Mouse (Mus musculus) layer of hippocampus, adult 9-10 months (tissue): ENCODE results near the gene Cgref1.

Experiments
- DNase-seq: peaks from one replicate; pipeline ENCODE4 v3.0.0; 2022; ENCODE audit warnings: low spot score

Gene Cgref1

DNA sequence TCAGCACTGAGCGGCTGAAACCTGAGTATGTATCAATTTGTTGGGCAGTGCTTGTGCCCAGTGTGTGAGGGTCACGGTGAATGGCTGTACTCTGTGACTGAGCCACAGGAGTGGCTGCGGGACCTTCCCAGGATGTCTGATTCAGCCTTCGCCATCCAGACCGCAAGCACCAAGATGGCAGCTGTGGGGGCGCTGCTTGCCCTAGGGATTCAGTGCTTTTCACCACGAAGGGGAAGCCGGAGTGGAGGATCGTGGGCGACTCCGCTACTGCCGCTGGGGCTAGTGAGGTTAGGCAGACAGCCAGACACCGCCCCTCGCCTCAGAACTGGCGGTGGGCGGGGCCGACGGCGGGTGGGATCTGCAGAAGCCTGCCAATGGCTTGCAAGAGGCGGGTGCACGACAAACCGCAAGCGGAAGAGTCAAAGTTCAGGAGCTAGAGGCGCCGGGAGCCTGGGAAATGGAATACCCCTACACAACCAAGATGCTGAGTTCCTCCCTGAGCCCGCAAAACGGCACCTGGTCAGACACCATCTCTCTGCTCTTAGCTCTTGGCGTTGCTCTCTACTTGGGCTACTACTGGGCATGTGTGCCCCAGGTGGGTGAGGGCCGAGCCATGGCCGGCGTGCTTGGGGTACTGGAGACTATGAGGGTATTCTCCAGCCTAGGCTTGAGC is 4.4 kb upstream of the Cgref1 start:
- DNase-seq = peak; percentile 69

DNA sequence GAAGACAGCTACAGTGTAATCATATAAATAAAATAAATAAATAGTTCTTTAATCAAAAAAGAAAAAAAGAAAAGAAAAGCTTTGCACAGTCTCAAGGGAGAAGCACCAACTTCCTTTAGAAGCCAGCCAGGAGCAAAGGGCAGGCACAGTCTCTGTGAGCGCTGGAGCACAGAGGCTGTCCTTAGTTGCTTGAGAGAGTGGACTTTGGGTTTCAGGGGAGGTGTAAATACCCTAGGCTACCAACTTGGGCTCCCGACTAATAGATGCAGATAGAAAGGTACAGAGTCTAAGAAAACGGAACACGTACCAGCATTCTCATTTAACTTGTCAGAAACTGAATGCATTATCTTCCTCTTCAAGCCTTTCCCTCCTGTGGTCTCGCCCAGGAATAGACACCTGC is 3.2 kb upstream of the Cgref1 start:
- no peak for DNase-seq

GRCm38 (mm10) chr5:30944344-30944743 is 1.0 kb downstream of the Cgref1 start:
- no peak for DNase-seq

GRCm38 (mm10) chr5:30943004-30943403 is 2.4 kb downstream of the Cgref1 start:
- DNase-seq = no peak

GRCm38 (mm10) chr5:30934725-30935461 is 10.5 kb downstream of the Cgref1 start:
- no peak for DNase-seq

- no peak for DNase-seq
These were observed 11.7 kb downstream of the Cgref1 start for GRCm38 (mm10) chr5:30933705-30934104.

GRCm38 (mm10) chr5:30931378-30931777 is 14.0 kb downstream of the Cgref1 start:
- DNase-seq = no peak

DNA sequence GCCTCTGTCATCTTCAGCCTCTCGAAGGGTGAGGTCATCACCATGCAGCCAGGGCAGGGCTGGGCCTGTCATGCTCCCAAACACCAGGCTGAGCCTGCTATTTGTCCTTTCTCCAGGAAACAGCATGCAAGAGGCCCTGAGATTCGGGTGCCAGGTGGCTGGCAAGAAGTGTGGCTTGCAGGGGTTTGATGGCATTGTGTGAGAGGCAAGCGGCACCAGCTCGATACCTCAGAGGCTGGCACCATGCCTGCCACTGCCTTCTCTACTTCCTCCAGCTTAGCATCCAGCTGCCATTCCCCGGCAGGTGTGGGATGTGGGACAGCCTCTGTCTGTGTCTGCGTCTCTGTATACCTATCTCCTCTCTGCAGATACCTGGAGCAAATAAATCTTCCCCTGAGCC is 14.5 kb downstream of the Cgref1 start:
- no peak for DNase-seq

DNA sequence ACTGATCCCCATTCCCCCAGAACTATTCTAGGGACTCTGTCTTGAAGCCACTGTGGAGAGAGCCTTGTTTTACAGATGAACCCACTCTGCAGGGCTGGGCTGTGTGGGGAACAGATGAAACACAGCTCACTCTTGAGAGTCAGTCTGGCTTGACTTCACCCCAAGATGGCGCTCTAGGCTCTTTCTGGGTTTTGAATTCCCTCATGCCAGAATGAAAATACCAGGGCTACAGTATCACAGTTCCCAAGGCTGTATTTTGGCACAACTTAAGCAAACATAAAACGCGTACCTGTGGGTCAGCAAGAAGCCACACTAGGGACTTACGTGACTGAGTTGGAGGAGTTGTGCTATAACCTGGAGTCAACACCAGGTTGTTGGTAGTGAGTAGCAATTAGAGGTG is 15.3 kb downstream of the Cgref1 start:
- peak; percentile 79 for DNase-seq

- no peak for DNase-seq
These were observed 17.4 kb downstream of the Cgref1 start for GRCm38 (mm10) chr5:30927945-30928529.

DNA sequence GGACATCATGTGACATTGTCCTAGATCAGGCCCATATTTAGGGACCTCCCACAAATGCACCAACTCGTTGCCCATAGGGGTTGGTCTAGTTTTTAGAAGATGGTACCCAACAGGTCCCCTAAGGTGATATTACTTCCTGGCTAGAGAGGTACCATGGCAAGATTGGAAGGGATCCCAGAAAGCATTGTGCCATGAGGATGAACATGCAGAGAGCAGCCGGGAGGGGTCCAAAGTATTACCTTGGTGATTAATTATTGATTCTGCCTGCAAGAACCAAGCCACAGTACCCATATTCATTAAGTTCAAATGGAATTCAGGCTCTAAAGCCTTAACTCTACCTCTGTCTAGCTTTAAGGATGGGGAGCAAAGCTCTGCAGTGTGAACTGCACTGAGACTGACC is 19.3 kb downstream of the Cgref1 start:
- no peak for DNase-seq

DNA sequence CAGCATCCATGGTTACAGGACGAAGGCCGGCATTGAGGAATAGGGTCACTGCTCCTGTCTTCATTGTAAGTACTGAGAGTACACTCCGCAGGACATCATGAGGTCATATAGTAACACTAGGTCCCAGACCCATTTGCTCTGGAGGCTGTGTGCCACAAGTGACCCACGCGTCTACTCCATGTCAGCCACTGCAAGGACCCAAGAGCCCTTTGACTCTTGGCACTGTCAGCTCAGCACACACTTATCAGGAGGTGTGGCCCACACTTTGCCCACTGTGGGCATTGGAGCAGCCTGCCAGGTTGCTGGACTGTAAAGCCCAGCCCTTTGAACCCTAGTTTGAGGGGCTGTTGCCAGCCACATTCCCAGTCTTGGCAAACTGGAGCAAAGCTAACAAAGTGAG is 20.2 kb downstream of the Cgref1 start:
- no peak for DNase-seq

DNA sequence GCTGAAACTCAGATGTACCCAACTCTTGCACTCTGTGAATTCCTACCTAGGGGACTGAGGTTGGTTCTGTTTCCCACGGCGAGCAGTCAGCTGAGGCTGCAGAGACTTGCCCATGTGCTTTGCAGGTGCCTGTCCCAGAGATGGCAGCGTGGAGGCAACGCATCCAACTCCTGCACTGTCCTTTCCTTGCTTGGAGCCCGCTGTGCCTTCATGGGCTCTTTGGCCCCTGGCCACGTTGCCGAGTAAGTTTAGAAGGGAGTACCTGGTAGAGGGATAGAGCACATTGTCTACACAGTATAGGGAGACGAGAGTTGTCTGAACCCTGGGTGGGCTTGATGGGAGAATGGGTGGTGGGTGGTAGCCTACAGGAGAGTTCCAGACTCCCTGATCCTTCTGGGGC is 20.8 kb downstream of the Cgref1 start:
- DNase-seq = no peak

DNA sequence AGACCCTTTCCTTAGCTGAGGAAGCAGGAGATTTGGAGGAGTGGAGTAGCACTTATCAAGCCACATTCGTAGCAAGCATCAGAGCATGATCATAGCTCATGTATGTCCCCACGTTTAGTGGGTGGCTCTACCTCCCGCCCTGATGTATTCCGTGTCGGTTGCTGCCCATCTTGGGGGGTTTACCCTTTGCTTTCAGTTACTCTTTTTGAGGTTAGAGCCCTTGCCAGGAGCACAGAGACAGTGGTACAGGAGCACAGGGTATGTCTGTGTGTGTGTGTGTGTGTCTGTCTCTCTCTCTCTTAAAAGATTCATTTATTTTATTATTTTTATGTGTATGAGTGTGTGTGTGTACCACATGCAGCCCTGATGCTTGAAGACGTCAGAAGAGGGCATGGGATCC is 22.3 kb downstream of the Cgref1 start:
- DNase-seq = no peak

DNA sequence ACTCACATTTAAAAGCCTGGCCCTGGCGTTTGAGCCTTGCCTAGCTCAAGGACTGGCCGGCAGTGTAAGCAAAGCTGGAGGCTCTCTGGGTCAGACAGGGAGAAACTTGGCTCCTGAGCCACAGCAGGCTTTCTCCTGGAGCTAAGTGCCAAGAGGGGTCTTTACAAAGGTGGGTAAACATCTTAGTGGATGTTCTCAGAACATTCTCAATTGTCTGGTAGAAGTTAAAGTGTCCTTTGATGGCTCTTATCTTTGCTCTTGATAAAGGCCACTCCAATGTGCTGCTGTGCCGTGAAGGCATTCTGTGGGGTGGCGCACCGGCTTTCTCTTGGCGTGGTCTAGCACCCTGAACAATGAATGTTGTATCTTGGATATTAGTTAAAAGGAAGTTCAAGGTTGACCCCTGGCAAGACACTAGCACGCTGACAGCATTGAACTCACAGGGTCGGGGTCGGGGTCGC is 22.8 kb downstream of the Cgref1 start:
- DNase-seq = no peak

- peak; percentile 79 for DNase-seq
These were observed 23.9 kb downstream of the Cgref1 start, which contains the start of gene Khk for GRCm38 (mm10) chr5:30921256-30922033. TSS of gene Khk (plus strand) at chr5:30921431.

- no peak for DNase-seq
These were observed 24.8 kb downstream of the Cgref1 start for GRCm38 (mm10) chr5:30920621-30921020.

DNA sequence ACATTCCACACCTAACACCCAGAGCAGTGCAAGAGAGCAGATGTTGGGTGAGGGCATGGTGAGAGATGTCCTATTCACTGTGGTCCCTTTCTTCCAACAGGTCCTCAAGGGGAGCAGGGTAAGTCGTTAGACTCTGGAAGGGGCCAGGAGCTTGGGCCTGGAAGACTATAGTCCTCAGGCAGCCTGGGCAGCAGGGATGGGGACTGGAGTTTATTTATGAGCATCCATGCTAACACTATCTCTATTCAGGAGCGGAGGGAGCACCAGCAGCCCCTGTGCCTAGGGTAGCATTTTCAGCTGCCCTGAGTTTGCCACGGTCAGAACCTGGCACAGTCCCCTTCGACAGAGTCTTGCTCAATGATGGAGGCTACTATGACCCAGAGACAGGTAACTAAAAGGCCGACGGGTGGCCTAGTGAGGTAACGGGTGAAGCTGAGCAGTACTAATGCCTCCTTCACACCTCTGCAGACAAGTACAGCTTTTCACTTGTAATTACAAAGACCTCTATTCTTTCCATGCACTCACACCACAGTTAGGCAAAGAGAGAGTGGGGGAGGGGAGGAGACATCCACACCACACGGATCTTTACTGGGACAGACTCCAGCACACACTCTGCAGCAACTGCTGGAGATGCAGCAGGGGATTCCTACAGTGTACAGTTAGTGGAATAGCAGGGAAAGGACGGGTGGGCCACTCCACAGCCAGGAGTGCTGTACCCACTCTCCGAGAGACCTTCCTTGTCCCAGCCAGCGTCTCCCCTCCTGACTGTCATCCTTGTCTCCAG is 25.4 kb downstream of the Cgref1 start:
- DNase-seq = no peak

DNA sequence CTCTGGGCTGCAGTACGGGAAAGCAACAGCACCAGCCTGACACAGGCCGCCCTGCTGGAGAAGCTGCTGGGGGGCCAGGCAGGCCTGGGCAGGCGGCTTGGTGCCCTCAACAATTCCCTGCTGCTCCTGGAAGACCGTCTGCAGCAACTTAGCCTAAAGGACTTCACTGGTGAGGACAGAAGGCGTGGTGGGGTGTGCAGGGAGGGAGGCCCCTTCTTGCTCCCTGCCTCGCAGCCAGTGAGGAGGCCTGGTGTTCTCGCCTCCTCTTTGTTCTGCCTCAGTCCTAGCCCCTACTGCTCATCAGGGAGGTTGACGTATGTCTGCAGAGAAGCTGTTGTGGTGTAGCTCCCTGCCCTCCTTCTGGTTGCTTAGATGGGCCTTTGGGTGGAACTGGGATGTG is 26.7 kb downstream of the Cgref1 start:
- no peak for DNase-seq

GRCm38 (mm10) chr5:30917891-30918670 is 27.3 kb downstream of the Cgref1 start:
- no peak for DNase-seq

DNA sequence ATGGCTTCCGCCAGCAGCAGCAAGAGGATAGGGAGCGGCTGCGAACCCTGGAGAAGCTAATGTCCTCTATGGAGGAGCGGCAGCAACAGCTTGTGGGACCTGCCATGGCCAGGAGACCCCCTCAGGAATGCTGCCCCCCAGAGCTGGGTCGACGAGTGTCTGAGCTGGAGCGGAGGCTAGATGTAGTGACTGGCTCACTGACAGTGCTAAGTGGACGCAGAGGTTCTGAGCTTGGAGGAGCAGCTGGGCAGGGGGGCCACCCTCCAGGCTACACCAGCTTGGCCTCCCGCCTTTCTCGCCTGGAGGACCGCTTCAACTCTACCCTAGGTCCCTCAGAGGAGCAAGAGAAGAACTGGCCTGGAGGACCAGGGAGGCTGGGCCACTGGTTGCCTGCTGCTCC is 28.0 kb downstream of the Cgref1 start:
- DNase-seq = no peak
